Mouse (Mus musculus) heart, embryonic 16.5 days (tissue): ENCODE measurements around the gene Notch1. TPM values are rescaled to one million over a fixed set of nuclear protein-coding genes. Genes with fewer than 3 reads are reported as not detected.

Experiments used
- ATAC-seq: fragments of 200-750 bp; cut with Nextera tagmentation; replicated peaks from 2 replicates; pipeline ENCODE4 v1.8.0; 2017; ENCODE audit warnings: moderate number of reproducible peaks; ENCODE audit not compliant: insufficient read depth, low FRiP score; ENCODE audit errors: extremely low read depth
- H3K27ac ChIP-seq: fragments of 300-500 bp; sonication (generic); 2 replicates; pipeline ENCODE4 v1.5.1; 2014; ENCODE audit warnings: mild to moderate bottlenecking, low read length, control low read depth, moderate library complexity
- H3K27me3 ChIP-seq: fragments of 300-500 bp; sonication (generic); 2 replicates; pipeline ENCODE4 v1.6.1; 2014; ENCODE audit warnings: low read length, mixed read lengths; ENCODE audit not compliant: control insufficient read depth, insufficient read depth
- H3K36me3 ChIP-seq: fragments of 300-500 bp; sonication (generic); 2 replicates; pipeline ENCODE4 v1.6.1; 2014; ENCODE audit not compliant: control insufficient read depth, insufficient read depth
- H3K4me1 ChIP-seq: fragments of 300-500 bp; sonication (generic); 2 replicates; pipeline ENCODE4 v1.6.1; 2014; ENCODE audit warnings: low read length, mixed read lengths; ENCODE audit not compliant: control insufficient read depth, insufficient read depth
- H3K4me2 ChIP-seq: fragments of 300-500 bp; sonication (generic); 2 replicates; pipeline ENCODE4 v1.6.1; 2014; ENCODE audit warnings: low read depth, mild to moderate bottlenecking, control low read depth, low read length
- H3K4me3 ChIP-seq: fragments of 300-500 bp; sonication (generic); 2 replicates; pipeline ENCODE4 v1.5.1; 2014; ENCODE audit warnings: mild to moderate bottlenecking, control low read depth, low read length
- H3K9ac ChIP-seq: fragments of 300-500 bp; sonication (generic); 2 replicates; pipeline ENCODE4 v1.6.1; 2014; ENCODE audit warnings: low read length, control low read depth
- H3K9me3 ChIP-seq: fragments of 300-500 bp; sonication (generic); replicated peaks from 2 replicates; pipeline ENCODE4 v1.6.1; 2016; ENCODE audit warnings: low read length; ENCODE audit not compliant: control insufficient read depth
- WGBS: fragments of 180-500 bp; shearing (Covaris S2); extraction: QIAGEN DNeasy Blood & Tissue Kit; methylation state at CpG from one replicate; pipeline ENCODE4 v1.1.7; 2014; 5-methylcytosine and 5-hydroxymethylcytosine counted together
- polyA plus RNA-seq: library from polyadenylated mRNA; unstranded; fragments of >200 nt; fragmentation: Nextera tagmentation; extraction: Ambion mirVana; gene quantifications from 2 replicates; pipeline ENCODE4 v1.2.1, GENCODE M21; 2015

Gene Notch1
- polyA plus RNA-seq, 1 experiment from 2014 or later, result 21.8 TPM

DNA sequence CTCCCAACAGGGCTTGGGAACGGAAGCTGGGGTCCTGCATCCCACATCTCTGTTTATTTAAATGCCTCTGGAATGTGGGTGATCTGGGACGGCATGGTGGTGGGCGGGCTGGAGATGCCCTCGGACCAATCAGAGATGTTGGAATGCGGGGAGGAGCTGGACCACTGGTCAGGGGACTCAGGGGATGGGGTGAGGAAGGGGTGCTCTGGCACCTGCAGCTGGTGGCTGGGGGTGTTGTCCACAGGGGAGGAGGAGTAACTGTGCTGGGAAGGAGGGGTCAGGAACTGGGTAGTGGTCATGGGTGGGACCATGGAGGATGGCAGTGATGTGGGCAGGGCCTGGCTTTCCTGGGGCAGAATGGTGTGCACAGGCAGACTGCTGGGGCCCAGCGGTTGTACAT is 57.0 kb downstream of the Notch1 start:
- H3K36me3 ChIP-seq, result peaks cover 32% of the 10 kb centered on the region
- H3K9ac ChIP-seq, result no peak overlapping the region
- no peak overlapping the region for H3K4me3 ChIP-seq
- 41% methylated on average over 6 of the region's 6 CpGs for WGBS
- H3K4me1 ChIP-seq, result peaks cover 7% of the 10 kb centered on the region; the same call in 1 of the 2 replicates
- ATAC-seq, result 0 out of 2 replicates have a peak, but pooled peaks have one; percentile 16
- no peaks in the 10 kb centered on the region for H3K27me3 ChIP-seq
- H3K4me2 ChIP-seq, result no peak overlapping the region
- no peak overlapping the region for H3K27ac ChIP-seq
- H3K9me3 ChIP-seq, result no peaks in the 10 kb centered on the region

DNA sequence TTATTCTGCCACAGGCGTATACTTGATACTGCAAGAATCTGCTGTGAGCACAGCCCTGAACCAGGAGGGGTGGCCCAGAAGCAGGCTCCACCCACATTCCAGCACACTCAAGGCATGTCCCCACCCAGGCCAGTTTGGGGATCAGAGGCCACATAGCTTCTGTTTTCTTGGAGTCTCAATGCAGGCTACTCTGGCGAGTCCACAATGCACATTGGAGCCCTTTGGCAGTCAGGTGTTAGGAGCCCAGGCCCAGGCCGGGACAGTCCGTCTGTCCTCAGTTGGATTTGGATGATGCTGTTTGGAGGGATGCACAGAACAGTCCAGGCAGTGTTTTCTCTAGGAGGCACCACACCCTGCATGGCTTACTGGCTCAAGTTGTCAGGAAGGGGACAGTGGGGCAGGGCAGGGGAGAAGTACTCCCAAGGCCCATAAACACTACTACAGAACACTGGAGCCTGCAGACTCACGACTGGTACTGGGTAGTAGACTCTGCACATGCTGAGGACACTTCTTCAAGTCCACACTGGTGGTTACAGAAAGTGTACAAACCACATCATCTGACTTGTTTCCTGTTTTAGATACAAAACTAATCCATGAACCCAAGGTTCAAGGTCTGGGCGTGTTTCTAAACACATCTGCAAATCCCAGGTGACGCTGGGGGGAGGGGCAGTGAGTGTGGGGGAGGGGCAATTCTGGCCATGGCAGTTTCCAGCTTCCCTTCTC is 57.9 kb downstream of the Notch1 start:
- WGBS, result 37% methylated on average over 7 of the region's 7 CpGs
- Histone ChIP-seq H3K27me3 (no peaks in the 10 kb centered on the region), H3K4me2 (no peak overlapping the region), H3K4me3 (no peak overlapping the region), H3K36me3 (peaks cover 26% of the 10 kb centered on the region), H3K27ac (peak overlapping the region; percentile 24; the same call in 1 of the 2 replicates), H3K9me3 (no peaks in the 10 kb centered on the region), H3K4me1 (peaks cover 7% of the 10 kb centered on the region; the same call in 1 of the 2 replicates), H3K9ac (no peak overlapping the region)
- ATAC-seq, result peak; percentile 24

DNA sequence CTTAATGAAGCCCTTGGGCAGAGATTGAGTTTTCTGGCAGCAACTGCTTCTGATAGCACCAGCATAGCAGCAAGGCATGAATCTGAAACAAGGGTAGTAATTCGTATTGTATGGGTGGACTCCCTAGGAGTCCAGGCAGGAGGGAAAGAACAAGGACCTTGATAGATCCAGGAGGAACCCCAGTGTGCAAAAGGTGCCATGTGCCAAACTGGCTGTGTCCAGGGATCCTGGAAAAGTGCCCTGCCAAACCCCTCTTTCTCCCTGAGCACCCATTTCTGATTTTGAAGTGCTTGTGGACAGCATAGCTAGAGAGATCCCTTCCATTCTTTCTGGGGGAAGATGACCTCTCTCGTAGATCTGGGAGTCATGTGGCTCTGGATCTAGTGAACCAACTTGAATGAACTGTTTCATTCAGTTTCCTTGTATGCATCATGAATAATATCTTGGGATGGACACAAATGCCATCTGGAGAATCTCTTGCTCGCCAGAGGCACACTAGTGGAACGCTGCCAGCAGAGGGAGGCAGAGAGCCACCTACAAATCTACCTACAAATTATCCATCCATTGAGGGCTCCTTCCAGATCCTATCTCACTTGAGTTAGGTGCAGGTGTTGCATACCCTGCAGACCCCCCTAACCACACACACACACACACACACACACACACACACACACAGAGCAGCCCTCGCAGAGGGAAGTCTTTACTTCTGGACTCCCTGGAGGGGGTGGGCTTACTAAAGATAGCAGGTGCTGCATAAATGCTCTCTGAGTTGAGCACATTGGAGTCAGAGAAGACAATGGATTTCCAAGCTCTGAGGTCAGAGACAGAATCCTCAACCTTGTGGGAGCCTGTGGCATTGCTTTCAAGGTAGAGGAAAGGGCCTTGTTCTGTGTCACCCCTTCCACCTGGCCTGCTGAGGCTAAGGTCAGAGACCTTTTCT is 67.1 kb downstream of the Notch1 start:
- H3K27me3 ChIP-seq, result no peaks in the 10 kb centered on the region
- no peak overlapping the region for H3K4me2 ChIP-seq
- 23% methylated on average over 5 of the region's 5 CpGs for WGBS
- H3K9me3 ChIP-seq, result no peaks in the 10 kb centered on the region
- no peak overlapping the region for H3K27ac ChIP-seq
- peaks cover 20% of the 10 kb centered on the region for H3K4me1 ChIP-seq
- no peak overlapping the region for H3K4me3 ChIP-seq
- no peaks in the 10 kb centered on the region for H3K36me3 ChIP-seq
- no peak overlapping the region for H3K9ac ChIP-seq
- no peak for ATAC-seq

DNA sequence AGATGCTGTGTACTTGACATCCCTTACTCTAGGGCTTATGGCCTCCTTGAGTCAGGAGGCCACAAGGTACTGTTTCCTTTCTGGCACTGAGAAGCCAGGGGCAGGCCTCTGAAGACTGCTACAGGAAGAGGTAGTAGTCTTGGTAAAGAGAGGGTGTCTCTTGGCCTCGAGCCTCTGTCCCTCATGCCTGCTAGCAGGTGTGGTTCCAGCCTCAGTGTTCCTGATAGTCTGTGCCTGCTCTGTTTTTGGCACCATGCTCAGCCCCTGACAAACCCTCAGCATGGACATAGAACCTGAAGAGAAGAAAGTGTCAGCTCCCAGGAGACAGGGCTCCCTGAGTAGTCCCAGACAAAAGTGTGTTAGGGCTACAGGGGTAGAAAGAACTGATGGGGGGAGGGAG is 69.0 kb downstream of the Notch1 start:
- peaks cover 35% of the 10 kb centered on the region for H3K4me1 ChIP-seq
- no peak overlapping the region for H3K4me2 ChIP-seq
- no peaks in the 10 kb centered on the region for H3K9me3 ChIP-seq
- no peaks in the 10 kb centered on the region for H3K36me3 ChIP-seq
- no peak for ATAC-seq
- no peaks in the 10 kb centered on the region for H3K27me3 ChIP-seq
- no peak overlapping the region for H3K4me3 ChIP-seq
- no peak overlapping the region for H3K27ac ChIP-seq
- WGBS, result 54% methylated on average over 1 of the region's 1 CpGs
- no peak overlapping the region; the same call in 1 of the 2 replicates for H3K9ac ChIP-seq

DNA sequence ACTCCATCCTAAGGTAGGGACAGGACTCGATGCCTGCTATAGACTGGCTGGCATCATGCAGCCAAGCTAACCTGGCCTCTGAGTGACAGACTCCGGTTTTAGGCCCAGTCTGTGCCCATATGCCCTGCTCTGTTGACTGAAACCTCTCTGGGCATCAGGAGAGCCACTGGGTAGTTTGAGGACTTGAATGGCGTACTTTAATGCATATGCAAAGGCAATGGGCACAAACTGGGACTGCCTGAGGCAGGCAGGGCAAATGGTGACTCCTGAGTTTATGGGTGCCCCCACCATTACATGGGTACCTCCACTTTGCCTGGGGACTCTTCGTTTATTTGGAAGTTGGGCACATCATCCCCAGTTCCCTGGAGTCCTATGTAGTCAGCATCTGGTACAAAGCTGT is 69.8 kb downstream of the Notch1 start:
- Histone ChIP-seq H3K4me3 (peak overlapping the region; percentile 61), H3K27me3 (no peaks in the 10 kb centered on the region), H3K9ac (peak overlapping the region; percentile 70), H3K4me2 (peak overlapping the region; percentile 67), H3K36me3 (peaks cover 2% of the 10 kb centered on the region), H3K9me3 (no peaks in the 10 kb centered on the region), H3K27ac (peak overlapping the region; percentile 94), H3K4me1 (peaks cover 35% of the 10 kb centered on the region)
- WGBS, result 76% methylated on average over 4 of the region's 4 CpGs
- no peak for ATAC-seq

DNA sequence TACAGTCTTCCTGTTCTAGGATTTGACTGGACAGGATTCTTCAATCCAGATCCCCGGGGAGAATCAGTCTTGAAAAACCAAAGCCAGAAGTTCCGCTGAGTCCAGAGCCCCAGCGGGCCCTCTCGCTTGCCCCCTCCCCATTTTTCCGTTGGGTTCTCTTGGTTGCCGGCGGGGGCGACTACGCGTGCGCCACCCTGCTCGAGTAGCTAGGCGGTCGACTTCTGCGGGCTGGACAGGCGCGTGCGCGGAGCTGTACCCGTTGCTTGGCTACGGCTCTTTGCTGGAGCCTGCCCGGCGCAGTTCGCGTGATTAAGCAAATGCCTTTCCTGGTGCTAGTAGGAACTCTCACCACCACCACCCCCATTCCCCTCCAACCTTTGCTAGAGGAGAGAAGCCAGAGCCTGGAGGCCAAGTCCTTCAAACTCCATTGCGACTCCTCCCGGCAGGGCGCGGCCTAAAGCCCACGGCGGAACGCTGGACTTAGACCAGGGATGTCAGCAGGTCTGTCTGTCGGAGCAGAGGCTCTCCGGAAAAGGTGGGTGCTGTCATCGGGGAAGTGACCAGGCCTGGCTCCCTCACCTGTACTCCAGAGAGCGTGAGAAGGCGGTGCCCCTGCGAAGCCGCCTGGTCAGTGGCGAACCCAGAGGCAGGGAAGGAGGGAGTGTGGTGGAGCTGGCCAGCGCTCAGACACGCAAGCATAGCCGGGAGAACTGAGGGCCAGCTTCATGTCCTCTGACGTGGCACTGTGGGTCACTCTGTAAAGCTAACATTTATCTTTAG is 70.6 kb downstream of the Notch1 start:
- Histone ChIP-seq H3K4me2 (peak overlapping the region; percentile 67), H3K36me3 (peaks cover 10% of the 10 kb centered on the region), H3K9me3 (no peaks in the 10 kb centered on the region), H3K27ac (peak overlapping the region; percentile 94), H3K27me3 (no peaks in the 10 kb centered on the region), H3K4me1 (peaks cover 35% of the 10 kb centered on the region), H3K9ac (peak overlapping the region; percentile 70), H3K4me3 (peak overlapping the region; percentile 61)
- ATAC-seq, result peak; percentile 88
- WGBS, result 0% methylated on average over 44 of the region's 44 CpGs

DNA sequence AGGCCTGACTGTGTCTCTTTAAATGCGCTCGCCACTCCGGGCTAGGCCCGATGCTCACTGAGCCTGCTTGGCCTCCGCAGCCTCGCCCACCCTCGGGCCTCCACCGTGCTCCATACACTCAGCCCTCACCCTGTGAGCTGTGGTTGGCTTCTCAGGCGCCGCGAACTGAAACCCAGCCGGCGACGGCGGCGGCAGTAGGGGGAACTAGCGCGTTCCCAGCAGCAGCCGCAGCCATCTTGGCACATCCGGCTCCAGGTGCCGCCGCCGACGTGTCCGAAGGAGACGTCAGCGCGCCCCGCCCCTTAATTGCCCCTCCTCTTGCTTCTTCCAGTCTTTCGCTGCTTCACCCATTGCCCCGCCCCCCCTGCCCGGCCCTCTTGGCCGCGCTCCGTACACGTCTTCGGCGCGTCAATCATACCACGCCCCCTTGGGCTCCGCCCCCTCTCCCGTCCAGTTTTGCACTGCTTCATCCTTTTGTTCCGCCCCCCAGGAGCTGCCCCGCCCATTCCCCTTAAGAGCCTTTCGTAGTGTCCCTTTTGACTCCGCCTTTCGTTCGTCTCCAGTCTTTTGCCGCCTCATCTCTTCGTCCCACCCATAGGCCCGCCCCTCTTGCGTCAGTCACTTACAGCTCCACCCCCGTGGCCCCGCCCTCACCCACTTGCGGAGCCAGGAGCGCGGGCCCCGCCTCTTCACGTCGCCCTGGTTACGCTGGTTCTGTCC is 71.4 kb downstream of the Notch1 start, which contains the start of gene Sec16a:
Sec16a (minus strand) TSS at position 271 of the 720 bp plus-strand sequence.
- Histone ChIP-seq H3K4me1 (peaks cover 31% of the 10 kb centered on the region), H3K4me3 (peak within 1 kb of the TSS; percentile 91), H3K9ac (peak within 1 kb of the TSS; percentile 94), H3K27ac (peak within 1 kb of the TSS; percentile 94), H3K36me3 (peaks cover 16% of the 10 kb centered on the region), H3K9me3 (no peaks in the 10 kb centered on the region), H3K27me3 (no peaks in the 10 kb centered on the region), H3K4me2 (peak within 1 kb of the TSS; percentile 90)
- ATAC-seq, result peak; percentile 89
- WGBS, result under 1% methylated on average over 61 of the region's 61 CpGs

DNA sequence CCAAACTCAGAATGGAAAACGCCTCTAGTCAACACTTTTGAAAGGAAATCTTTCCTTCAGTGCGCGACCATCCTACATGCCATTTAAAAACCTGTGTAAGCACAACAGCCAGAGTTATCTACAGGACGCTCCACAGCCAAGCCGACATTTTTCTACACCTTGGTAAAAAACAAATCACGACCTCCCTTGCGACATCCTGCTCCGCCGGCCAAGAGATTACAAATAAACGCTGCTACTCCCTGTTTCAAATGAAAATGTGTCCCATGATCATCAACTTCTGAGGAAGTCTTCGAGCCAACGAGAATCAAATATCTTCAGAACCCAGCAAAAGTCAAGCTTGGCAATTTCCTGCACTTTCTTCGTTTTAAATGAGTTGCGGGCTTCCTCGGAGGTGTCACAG is 72.1 kb downstream of the Notch1 start:
- Histone ChIP-seq H3K27ac (peak overlapping the region; percentile 92), H3K4me2 (peak overlapping the region; percentile 90), H3K27me3 (no peaks in the 10 kb centered on the region), H3K9me3 (no peaks in the 10 kb centered on the region), H3K36me3 (peaks cover 19% of the 10 kb centered on the region), H3K4me1 (peaks cover 26% of the 10 kb centered on the region), H3K4me3 (peak overlapping the region; percentile 91), H3K9ac (peak overlapping the region; percentile 94)
- no peak for ATAC-seq
- WGBS, result 2% methylated on average over 15 of the region's 15 CpGs
